Mouse (Mus musculus) G1E (cell line): ENCODE measurements at regions not wholly inside any gene's neighbourhood (a gene's known extent, or its start where the extent isn't known, plus 50 kb on each side); places are given as distances from the start of the nearest gene placed in this dataset.

Experiments
- ATAC-seq: 2 replicates; pipeline ENCODE4 v1.8.0; 2016; ENCODE audit warnings: mild to moderate bottlenecking; ENCODE audit not compliant: insufficient number of reproducible peaks, poor library complexity, low FRiP score, severe bottlenecking; ENCODE audit errors: extremely low read depth
- DNase-seq: peaks from one replicate; pipeline ENCODE4 v3.0.0; 2012; ENCODE audit warnings: low spot score
- H3K27me3 ChIP-seq: 2 replicates; pipeline ENCODE4 v1.6.1; 2012; ENCODE audit warnings: mild to moderate bottlenecking, low read length, inconsistent platforms; ENCODE audit not compliant: insufficient read depth
- H3K36me3 ChIP-seq: replicated peaks from 2 replicates; pipeline ENCODE3; 2012; ENCODE audit warnings: mild to moderate bottlenecking, inconsistent platforms
- H3K4me1 ChIP-seq: 2 replicates; pipeline ENCODE4 v1.6.1; 2012; ENCODE audit warnings: low read depth, low read length, inconsistent platforms, mixed read lengths; ENCODE audit not compliant: insufficient read depth
- H3K4me3 ChIP-seq: 2 replicates; pipeline ENCODE4 v1.5.1; 2012; ENCODE audit warnings: low read depth, mild to moderate bottlenecking, inconsistent platforms, low read length, moderate library complexity, mixed read lengths
- H3K9me3 ChIP-seq: replicated peaks from 2 replicates; pipeline ENCODE4 v1.6.1; 2012; ENCODE audit warnings: inconsistent platforms
- CTCF ChIP-seq: IDR thresholded peaks from 2 replicates; pipeline ENCODE4 v1.5.1; 2012; ENCODE audit warnings: low read depth, low read length, inconsistent platforms, mixed read lengths
- GATA1 ChIP-seq: IDR thresholded peaks from 2 replicates; pipeline ENCODE4 v1.6.1; 2012; ENCODE audit warnings: borderline replicate concordance, low read length, inconsistent platforms, mixed read lengths
- GATA2 ChIP-seq: IDR thresholded peaks from 2 replicates; pipeline ENCODE4 v1.6.1; 2012; ENCODE audit warnings: low read depth, low read length, inconsistent platforms, borderline replicate concordance
- POLR2AphosphoS5 ChIP-seq: IDR thresholded peaks from 2 replicates; pipeline ENCODE4 v1.6.1; 2012; ENCODE audit warnings: low read depth, low read length, inconsistent platforms; ENCODE audit not compliant: insufficient replicate concordance
- TAL1 ChIP-seq: conservative IDR thresholded peaks from 2 replicates; pipeline ENCODE4 v1.6.1; 2012; ENCODE audit warnings: low read depth, low read length, inconsistent platforms, mixed read lengths

DNA sequence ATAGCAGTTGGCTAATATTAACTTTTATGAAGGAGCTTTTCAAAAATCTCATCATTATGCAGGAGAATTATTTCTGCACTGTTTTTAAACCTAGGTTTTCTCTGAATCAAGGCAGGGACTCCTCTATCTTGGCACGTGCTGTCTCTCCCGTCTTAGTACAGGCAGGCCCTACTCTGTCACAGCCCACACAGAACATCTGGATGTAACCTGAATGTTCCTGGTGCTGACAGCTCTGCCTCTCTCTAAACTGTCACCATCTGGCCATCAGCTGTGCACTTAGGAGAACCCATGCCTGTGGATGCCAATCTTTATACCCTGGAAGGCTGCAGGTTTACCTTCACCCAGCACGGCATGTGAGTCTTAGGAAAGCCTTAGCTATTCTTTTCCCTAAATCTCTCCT, 58.0 kb upstream of the Rap2b start:
- Histone ChIP-seq H3K4me1 (no peaks in the 10 kb centered on the region), H3K4me3 (no peak overlapping the region), H3K27me3 (no peaks in the 10 kb centered on the region; the same call in 1 of the 2 replicates), H3K36me3 (no peaks in the 10 kb centered on the region), H3K9me3 (no peaks in the 10 kb centered on the region)
- DNase-seq = no peak
- ATAC-seq = no peak
- no peak for TF ChIP-seq GATA2
- TF ChIP-seq TAL1 = no peak
- TF ChIP-seq GATA1 = no peak
- no peak for TF ChIP-seq POLR2AphosphoS5
- TF ChIP-seq CTCF = no peak

DNA sequence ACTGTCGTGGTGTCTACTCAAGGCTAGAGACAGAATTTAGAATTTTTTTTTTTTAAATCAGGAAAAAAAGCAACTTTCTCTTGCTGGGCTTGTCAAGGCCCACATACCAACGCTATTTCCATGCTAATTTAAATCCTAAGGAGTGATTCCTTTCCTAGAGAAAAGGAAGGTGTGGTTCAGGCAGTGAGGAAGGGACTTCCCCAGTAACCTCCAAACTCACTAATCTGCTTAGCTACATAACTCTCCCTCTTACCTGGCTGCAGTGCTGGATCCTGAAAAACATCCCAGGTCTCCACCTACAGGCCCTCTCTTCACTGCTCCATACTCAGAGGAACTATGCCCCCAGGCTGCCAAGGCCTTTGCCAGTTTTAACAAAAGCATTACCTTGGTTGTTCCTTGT, 55.1 kb upstream of the Rap2b start:
- DNase-seq (no peak), ATAC-seq (no peak)
- H3K36me3 ChIP-seq = no peaks in the 10 kb centered on the region
- TF ChIP-seq GATA1 = no peak
- no peak for TF ChIP-seq TAL1
- TF ChIP-seq GATA2 = no peak
- TF ChIP-seq POLR2AphosphoS5 = no peak
- no peak for TF ChIP-seq CTCF
- no peak overlapping the region for H3K4me3 ChIP-seq
- H3K4me1 ChIP-seq = no peaks in the 10 kb centered on the region
- H3K27me3 ChIP-seq = no peaks in the 10 kb centered on the region; the same call in 1 of the 2 replicates
- no peaks in the 10 kb centered on the region for H3K9me3 ChIP-seq

DNA sequence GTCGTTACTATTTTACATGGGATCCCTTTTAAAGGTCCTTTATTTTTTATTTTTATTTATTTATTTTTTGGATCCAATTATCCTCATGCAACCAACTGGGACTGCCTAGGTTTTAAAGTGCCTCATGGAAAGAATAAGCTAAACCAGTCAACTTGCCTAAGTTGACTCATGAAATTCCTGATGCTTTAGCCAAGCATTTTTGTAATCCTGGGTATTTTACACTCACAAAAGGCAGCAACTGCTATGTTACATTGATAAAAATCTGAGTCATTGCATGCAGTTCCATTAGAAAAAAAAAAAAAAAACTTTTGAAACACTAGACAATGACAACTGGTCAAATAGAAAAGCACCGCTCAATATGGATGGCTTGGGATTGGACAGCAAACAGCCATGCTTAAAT, 52.7 kb upstream of the Rap2b start:
- no peak for ATAC-seq

DNA sequence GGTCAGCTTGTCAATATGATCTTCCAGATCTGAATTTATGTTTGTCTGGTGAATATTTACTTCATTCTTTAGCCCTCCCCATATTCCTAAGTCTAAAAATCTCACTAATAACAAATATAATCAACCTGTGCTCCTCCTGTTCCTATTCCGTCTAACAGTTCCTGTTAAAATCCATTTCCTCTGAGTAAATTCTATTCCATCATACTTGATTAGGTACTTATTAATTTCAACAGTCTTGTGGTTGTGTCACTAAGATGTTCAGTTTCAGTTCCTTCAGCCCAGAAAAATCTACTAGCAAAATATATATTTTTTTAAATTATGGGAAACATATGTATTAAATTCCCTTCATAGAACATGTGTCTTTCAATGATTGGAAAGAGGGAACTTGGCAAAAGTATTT, 52.2 kb upstream of the Rap2b start:
- H3K9me3 ChIP-seq = no peaks in the 10 kb centered on the region
- H3K4me3 ChIP-seq = no peak overlapping the region
- ATAC-seq = no peak
- no peaks in the 10 kb centered on the region for H3K4me1 ChIP-seq
- DNase-seq = no peak
- no peaks in the 10 kb centered on the region for H3K36me3 ChIP-seq
- no peak for TF ChIP-seq POLR2AphosphoS5
- no peak for TF ChIP-seq TAL1
- TF ChIP-seq GATA2 = no peak
- no peak for TF ChIP-seq CTCF
- TF ChIP-seq GATA1 = no peak
- no peaks in the 10 kb centered on the region for H3K27me3 ChIP-seq

More for the DNA sequence above, 52.7 kb upstream of the Rap2b start:
- H3K27me3 ChIP-seq = no peaks in the 10 kb centered on the region
- no peak for DNase-seq
- no peak for TF ChIP-seq POLR2AphosphoS5
- TF ChIP-seq TAL1 = no peak
- H3K9me3 ChIP-seq = no peaks in the 10 kb centered on the region
- no peak overlapping the region for H3K4me3 ChIP-seq
- H3K4me1 ChIP-seq = no peaks in the 10 kb centered on the region
- no peaks in the 10 kb centered on the region for H3K36me3 ChIP-seq
